19 mouse cellular contexts compared by ENCODE assay signal in the genomic region with DNA sequence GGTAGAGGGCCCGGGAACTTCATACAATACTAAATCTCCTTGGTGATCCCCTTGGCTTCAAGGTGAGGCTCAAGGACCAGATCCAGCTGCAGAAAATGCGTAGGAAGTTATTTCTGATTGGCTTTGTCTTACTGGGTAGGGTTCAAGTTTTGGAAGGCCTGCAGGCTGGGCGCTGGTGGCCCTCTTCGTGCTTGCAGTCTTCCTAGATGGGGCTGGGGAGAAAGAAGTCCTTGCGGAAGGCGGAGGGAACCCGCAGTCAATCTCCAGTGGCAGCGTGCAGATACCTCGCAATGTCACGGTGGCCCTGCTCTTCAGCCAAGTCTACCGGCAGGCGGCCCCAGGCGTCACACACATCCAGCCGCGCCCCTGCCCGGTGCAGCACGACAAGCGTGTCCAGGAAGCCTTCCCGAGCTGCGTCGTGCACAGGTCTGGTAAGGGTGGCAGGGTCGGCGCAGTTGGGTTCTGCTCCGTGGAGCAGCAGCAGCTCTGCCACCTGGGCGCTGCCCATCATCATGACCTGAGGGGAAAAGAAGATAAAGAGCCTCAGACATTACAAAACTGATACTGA. TPM values are rescaled to one million over a fixed set of nuclear protein-coding genes. Genes with fewer than 3 reads are reported as not detected.
DNase-seq lines count a peak whose midpoint lies in the region; ATAC-seq lines count a peak whose summit lies in the region.
"Had no signal": no experiment of that assay in that cellular context is flagged by ENCODE, and none has a peak within 500 bp of the region (broad histone marks: within the 10 kb centered on the region; RNA-seq: fewer than 3 reads in every experiment).

No protein-coding gene starts in this region.

- peak; percentile 37 for DNase-seq in hindbrain, embryonic 10.5 days (ENCODE audit: low spot score)
- DNase-seq in hindbrain, embryonic 14.5 days (ENCODE audit: low spot score), result no peak
- DNase-seq in A20 (ENCODE audit: low read depth, low spot score) (peak; percentile 84), ES-CJ7 (ENCODE audit: low read depth, low spot score) (peak; percentile 37)
- DNase-seq in urinary bladder, postnatal 36 days (ENCODE audit: low spot score in 2 of 2), result no peak
- DNase-seq in c-Kit-positive CD71-positive TER-119-positive erythroid progenitor cells, embryonic 14.5 days (ENCODE audit: low spot score), result no peak
- DNase-seq: adrenal gland, postnatal 25 days; cerebellum, postnatal 14 days; gastrocnemius, adult 2 months; lung, postnatal 14 days; retina, postnatal 1 day had no signal

- no peaks in the 10 kb centered on the region for H3K9me3 ChIP-seq in hindbrain, embryonic 10.5 days
- no peaks in the 10 kb centered on the region for H3K9me3 ChIP-seq in hindbrain, embryonic 14.5 days (ENCODE audit: control insufficient read depth, low read length)
- H3K9me3 ChIP-seq in intestine, embryonic 16.5 days (ENCODE audit: control insufficient read depth, low read length), result no peaks in the 10 kb centered on the region
- H3K9me3 ChIP-seq: embryonic facial prominence, embryonic 15.5 days; forebrain, embryonic 13.5 days; liver, embryonic 12.5 days had no signal

- H3K9ac ChIP-seq in hindbrain, embryonic 14.5 days, result no peak overlapping the region
- H3K9ac ChIP-seq in intestine, embryonic 16.5 days (ENCODE audit: low read depth, low read length), result no peak overlapping the region
- H3K9ac ChIP-seq: embryonic facial prominence, embryonic 15.5 days; forebrain, embryonic 13.5 days; liver, embryonic 12.5 days had no signal

- no peak overlapping the region for H3K4me2 ChIP-seq in hindbrain, embryonic 14.5 days (replicated peaks)
- H3K4me2 ChIP-seq in intestine, embryonic 16.5 days (ENCODE audit: low read depth, low read length), result 0 out of 2 replicates have a peak overlapping the region, but pooled peaks have one; percentile 6
- H3K4me2 ChIP-seq: embryonic facial prominence, embryonic 15.5 days; forebrain, embryonic 13.5 days; liver, embryonic 12.5 days had no signal

- no peak overlapping the region for H3K4me3 ChIP-seq in hindbrain, embryonic 10.5 days
- H3K4me3 ChIP-seq in hindbrain, embryonic 14.5 days (replicated peaks; ENCODE audit: low read length), result no peak overlapping the region
- H3K4me3 ChIP-seq in intestine, embryonic 16.5 days (ENCODE audit: low read length), result no peak overlapping the region
- H3K4me3 ChIP-seq: embryonic facial prominence, embryonic 15.5 days; forebrain, embryonic 13.5 days; gastrocnemius, adult 2 months; liver, embryonic 12.5 days had no signal

- peaks cover 18% of the 10 kb centered on the region for H3K4me1 ChIP-seq in hindbrain, embryonic 10.5 days (replicated peaks)
- H3K4me1 ChIP-seq in hindbrain, embryonic 14.5 days (replicated peaks; ENCODE audit: control insufficient read depth, insufficient read depth, low read length), result peaks cover 6% of the 10 kb centered on the region
- peaks cover 6% of the 10 kb centered on the region for H3K4me1 ChIP-seq in intestine, embryonic 16.5 days (ENCODE audit: control insufficient read depth, insufficient read depth, low read length)

- no peak for ATAC-seq in hindbrain, embryonic 14.5 days (ENCODE audit: low FRiP score)
- ATAC-seq in intestine, embryonic 16.5 days, result no peak
- ATAC-seq: forebrain, embryonic 13.5 days; hindbrain, embryonic 16.5 days; liver, embryonic 12.5 days had no signal

- H3K27me3 ChIP-seq in hindbrain, embryonic 10.5 days (ENCODE audit: insufficient read depth, poor library complexity, severe bottlenecking), result peaks cover 100% of the 10 kb centered on the region
- H3K27me3 ChIP-seq in hindbrain, embryonic 14.5 days (ENCODE audit: control insufficient read depth, insufficient read depth, low read length), result peaks cover 100% of the 10 kb centered on the region
- H3K27me3 ChIP-seq in intestine, embryonic 16.5 days (replicated peaks; ENCODE audit: control insufficient read depth, insufficient read depth, low read length), result peaks cover 60% of the 10 kb centered on the region

- H3K36me3 ChIP-seq in hindbrain, embryonic 10.5 days, result no peaks in the 10 kb centered on the region
- H3K36me3 ChIP-seq in hindbrain, embryonic 14.5 days (replicated peaks; ENCODE audit: control insufficient read depth, insufficient read depth), result no peaks in the 10 kb centered on the region
- H3K36me3 ChIP-seq in intestine, embryonic 16.5 days (ENCODE audit: control insufficient read depth, insufficient read depth, low read length), result no peaks in the 10 kb centered on the region
- H3K36me3 ChIP-seq: embryonic facial prominence, embryonic 15.5 days; liver, embryonic 12.5 days had no signal

- H3K27ac ChIP-seq in hindbrain, embryonic 10.5 days, result no peak overlapping the region
- no peak overlapping the region for H3K27ac ChIP-seq in hindbrain, embryonic 14.5 days
- no peak overlapping the region for H3K27ac ChIP-seq in intestine, embryonic 16.5 days (ENCODE audit: low read length)
- H3K27ac ChIP-seq: embryonic facial prominence, embryonic 15.5 days; forebrain, embryonic 13.5 days; gastrocnemius, adult 2 months; liver, embryonic 12.5 days had no signal

- WGBS in hindbrain, embryonic 10.5 days, result under 1% methylated on average over 25 of the region's 25 CpGs
- WGBS in hindbrain, embryonic 14.5 days, result 2% methylated on average over 25 of the region's 25 CpGs
- WGBS in intestine, embryonic 16.5 days, result 7% methylated on average over 25 of the region's 25 CpGs

RNA-seq across cellular contexts. Expression of a gene that starts 4.0 kb away (rescaled TPM):
- polyA plus RNA-seq in hindbrain, embryonic 10.5 days (2016; fragmentation: Nextera tagmentation; extraction: Ambion mirVana), result 0.54 and 2.2 TPM in 2 replicates
- polyA plus RNA-seq in hindbrain, embryonic 14.5 days (2014; fragmentation: Nextera tagmentation; extraction: Ambion mirVana), result 1.3 and 1.4 TPM in 2 replicates
- 25.5 and 26.0 TPM in 2 replicates for polyA plus RNA-seq in intestine, embryonic 16.5 days (2015; fragmentation: Nextera tagmentation; extraction: Ambion mirVana)

RNA-seq across cellular contexts. Expression of a gene that starts 12.4 kb away (rescaled TPM):
- polyA plus RNA-seq in hindbrain, embryonic 10.5 days (2016; fragmentation: Nextera tagmentation; extraction: Ambion mirVana), result not detected in 2 replicates
- not detected in 2 replicates for polyA plus RNA-seq in hindbrain, embryonic 14.5 days (2014; fragmentation: Nextera tagmentation; extraction: Ambion mirVana)
- polyA plus RNA-seq in intestine, embryonic 16.5 days (2015; fragmentation: Nextera tagmentation; extraction: Ambion mirVana), result not detected in 2 replicates
- polyA plus RNA-seq: embryonic facial prominence, embryonic 15.5 days; forebrain, embryonic 13.5 days; heart, embryonic 14.5 days; hindbrain, embryonic 16.5 days; kidney, embryonic 16.5 days; liver, embryonic 12.5 days; neural tube, embryonic 14.5 days had no signal

Comparison
In these comparisons a context has a peak if more than half of its experiments do, and no peak if none do; other contexts are left out.
1. DNase-seq: peak in hindbrain, embryonic 10.5 days (single experiment), A20 (single experiment) and ES-CJ7 (single experiment); none in hindbrain, embryonic 14.5 days (single experiment), urinary bladder, postnatal 36 days (0 of 2) and c-Kit-positive CD71-positive TER-119-positive erythroid progenitor cells, embryonic 14.5 days (single experiment).